In genomic region chr12:57196608-57197362, GRCm38 (mm10) we compare ENCODE assay signal across 7 mouse cellular contexts. TPM values are rescaled to one million over a fixed set of nuclear protein-coding genes. Genes with fewer than 3 reads are reported as not detected.
A peak's percentile ranks its signal among the peaks of the same experiment; 100 is the strongest.
DNase-seq lines count a peak whose midpoint lies in the region; ATAC-seq and TF ChIP-seq lines count a peak whose summit lies in the region.

No protein-coding gene starts in this region.

- peak overlapping the region; percentile 41 for H3K9ac ChIP-seq in ES-Bruce4 (ENCODE audit: low read depth, poor library complexity, severe bottlenecking)
- H3K9ac ChIP-seq in heart, embryonic 16.5 days (ENCODE audit: low read length) = peak overlapping the region; percentile 67

- TF ChIP-seq POLR2A in ES-Bruce4 (IDR thresholded peaks at IDR 0.05; ENCODE audit: insufficient read depth, low read length) = no peak

- peak overlapping the region; percentile 49 for H3K4me3 ChIP-seq in ES-Bruce4 (ENCODE audit: low read depth, low read length)
- H3K4me3 ChIP-seq in heart, embryonic 16.5 days (ENCODE audit: low read length) = peak overlapping the region; percentile 56
- H3K4me3 ChIP-seq in megakaryocyte, embryonic 14.5 days (replicated peaks) = peak overlapping the region; percentile 91

- peak; percentile 66 for DNase-seq in ZHBTc4 (ENCODE audit: low read depth, low spot score)
- peak; percentile 79 for DNase-seq in kidney, postnatal 14 days
- DNase-seq in spleen, postnatal 14 days (ENCODE audit: low spot score in 2 of 2) = peak; percentile 30 to 33

- peak overlapping the region; percentile 90 for H3K4me2 ChIP-seq in heart, embryonic 16.5 days (ENCODE audit: low read depth, low read length)

- no peak for TF ChIP-seq CTCF in ES-Bruce4 (IDR thresholded peaks at IDR 0.05; ENCODE audit: low read depth, low read length)

- ATAC-seq in erythroblast, adult 5-6 weeks (replicated peaks; ENCODE audit: low FRiP score, poor library complexity, severe bottlenecking) = peak; percentile 68
- peak; percentile 14 for ATAC-seq in heart, embryonic 16.5 days (replicated peaks; ENCODE audit: extremely low read depth, insufficient read depth, low FRiP score)

- TF ChIP-seq EP300 in ES-Bruce4 (IDR thresholded peaks at IDR 0.05; ENCODE audit: insufficient read depth, low read depth, low read length) = no peak

- WGBS in heart, embryonic 16.5 days = 2% methylated on average over 59 of the region's 59 CpGs

- H3K27ac ChIP-seq in ES-Bruce4 (ENCODE audit: insufficient read depth, low read length) = no peak overlapping the region
- H3K27ac ChIP-seq in heart, embryonic 16.5 days (ENCODE audit: low read length) = no peak overlapping the region

- no peaks in the 10 kb centered on the region for H3K4me1 ChIP-seq in ES-Bruce4 (ENCODE audit: control insufficient read depth, insufficient read depth, low read length)
- no peaks in the 10 kb centered on the region for H3K4me1 ChIP-seq in heart, embryonic 16.5 days (ENCODE audit: control insufficient read depth, insufficient read depth, low read length)
- peaks cover 10% of the 10 kb centered on the region for H3K4me1 ChIP-seq in megakaryocyte, embryonic 14.5 days

- H3K27me3 ChIP-seq in ES-Bruce4 (ENCODE audit: control insufficient read depth, insufficient read depth, low read length, poor library complexity, severe bottlenecking) = no peaks in the 10 kb centered on the region; the same call in 1 of the 2 replicates
- peaks cover 4% of the 10 kb centered on the region; the same call in 1 of the 2 replicates for H3K27me3 ChIP-seq in heart, embryonic 16.5 days (ENCODE audit: control insufficient read depth, insufficient read depth, low read length)
- peaks cover 24% of the 10 kb centered on the region for H3K27me3 ChIP-seq in megakaryocyte, embryonic 14.5 days (replicated peaks)

- H3K36me3 ChIP-seq in ES-Bruce4 (ENCODE audit: control insufficient read depth, insufficient read depth, low read length, poor library complexity, severe bottlenecking) = no peaks in the 10 kb centered on the region
- no peaks in the 10 kb centered on the region for H3K36me3 ChIP-seq in heart, embryonic 16.5 days (ENCODE audit: control insufficient read depth, insufficient read depth)
- no peaks in the 10 kb centered on the region for H3K36me3 ChIP-seq in megakaryocyte, embryonic 14.5 days (replicated peaks; ENCODE audit: low read length)

- no peaks in the 10 kb centered on the region for H3K9me3 ChIP-seq in ES-Bruce4 (replicated peaks; ENCODE audit: control insufficient read depth, insufficient read depth, low read length, poor library complexity, severe bottlenecking)
- no peaks in the 10 kb centered on the region for H3K9me3 ChIP-seq in heart, embryonic 16.5 days (replicated peaks; ENCODE audit: control insufficient read depth, low read length)
- peaks cover 11% of the 10 kb centered on the region for H3K9me3 ChIP-seq in megakaryocyte, embryonic 14.5 days

RNA-seq across cellular contexts. Expression of gene Slc25a21, which starts 0.5 kb away (rescaled TPM):
- not detected in 2 replicates for polyA plus RNA-seq in ES-Bruce4 (2011; ENCODE audit: insufficient read depth, insufficient read length, low read depth, missing spikeins)
- total RNA-seq in erythroblast, adult 5-6 weeks (2015; ENCODE audit: low replicate concordance) = 33.4 and 40.5 TPM in 2 replicates
- 33.8 and 48.9 TPM in 2 replicates for total RNA-seq in erythroblast, adult 5-6 weeks (2017; ENCODE audit: low replicate concordance)
- 0.07 and 0.46 TPM in 2 replicates for polyA plus RNA-seq in heart, embryonic 16.5 days (2015; fragmentation: Nextera tagmentation; extraction: Ambion mirVana)
- polyA plus RNA-seq in megakaryocyte, embryonic 14.5 days (2012; ENCODE audit: insufficient read depth, low replicate concordance) = 0.18 TPM in 1 of 2 replicates, not detected in the other

RNA-seq across cellular contexts. Expression of gene Prps1l3, which starts 33.4 kb away (rescaled TPM):
- polyA plus RNA-seq in ES-Bruce4 (2011; ENCODE audit: insufficient read depth, insufficient read length, low read depth, missing spikeins) = 60.9 and 64.6 TPM in 2 replicates
- 10.6 and 15.9 TPM in 2 replicates for total RNA-seq in erythroblast, adult 5-6 weeks (2015; ENCODE audit: low replicate concordance)
- 16.3 and 20.1 TPM in 2 replicates for total RNA-seq in erythroblast, adult 5-6 weeks (2017; ENCODE audit: low replicate concordance)
- polyA plus RNA-seq in heart, embryonic 16.5 days (2015; fragmentation: Nextera tagmentation; extraction: Ambion mirVana) = 37.6 and 43.0 TPM in 2 replicates
- polyA plus RNA-seq in megakaryocyte, embryonic 14.5 days (2012; ENCODE audit: insufficient read depth, low replicate concordance) = 2.5 and 3.3 TPM in 2 replicates

RNA-seq across cellular contexts. Expression of gene Mipol1, which starts 33.4 kb away (rescaled TPM):
- 28.6 and 31.3 TPM in 2 replicates for polyA plus RNA-seq in ES-Bruce4 (2011; ENCODE audit: insufficient read depth, insufficient read length, low read depth, missing spikeins)
- total RNA-seq in erythroblast, adult 5-6 weeks (2015; ENCODE audit: low replicate concordance) = 0.63 TPM in 1 of 2 replicates, not detected in the other
- total RNA-seq in erythroblast, adult 5-6 weeks (2017; ENCODE audit: low replicate concordance) = 0.60 and 0.98 TPM in 2 replicates
- polyA plus RNA-seq in heart, embryonic 16.5 days (2015; fragmentation: Nextera tagmentation; extraction: Ambion mirVana) = 8.0 TPM in 2 replicates
- polyA plus RNA-seq in megakaryocyte, embryonic 14.5 days (2012; ENCODE audit: insufficient read depth, low replicate concordance) = 0.74 TPM in 1 of 2 replicates, not detected in the other
